Mouse (Mus musculus): ENCODE data around the gene Rnd2.

DNA sequence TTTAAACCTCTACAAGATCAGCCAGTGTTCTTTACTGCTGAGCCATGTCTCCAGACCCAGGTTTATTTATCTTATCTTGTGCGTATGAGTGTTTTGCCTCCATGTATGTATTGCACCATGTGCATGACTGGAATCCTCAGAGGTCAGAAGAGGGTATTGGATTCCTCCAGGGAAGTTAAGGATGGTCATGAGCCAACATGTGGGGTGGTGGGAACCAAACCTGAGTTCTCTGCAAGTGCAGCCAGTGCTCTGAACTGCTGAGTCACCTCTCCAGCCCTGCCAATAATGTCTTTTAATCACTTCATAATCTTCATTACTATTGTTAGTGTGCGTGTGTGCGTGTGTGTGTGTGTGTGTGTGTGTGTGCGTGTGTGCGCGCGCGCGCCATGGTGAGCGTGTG lies 13.3 kb upstream of the Rnd2 start:
- no peak for TF ChIP-seq CTCF (IDR thresholded peaks at IDR 0.05; ENCODE audit: low read depth, low read length)
- no peak for TF ChIP-seq GATA1 (IDR thresholded peaks at IDR 0.05; ENCODE audit: borderline replicate concordance, low read length)
- no peak for TF ChIP-seq TAL1 (conservative IDR thresholded peaks at IDR 0.05; ENCODE audit: low read depth, low read length)
- no peak for TF ChIP-seq POLR2AphosphoS5 (IDR thresholded peaks at IDR 0.05; ENCODE audit: insufficient replicate concordance, low read depth, low read length)
- no peak for TF ChIP-seq GATA2 (IDR thresholded peaks at IDR 0.05; ENCODE audit: borderline replicate concordance, low read depth, low read length)
